Mouse (Mus musculus): ENCODE results near the gene Prickle2. TPM values are rescaled to one million over a fixed set of nuclear protein-coding genes. Genes with fewer than 3 reads are reported as not detected.

The Prickle2 gene
- polyA plus RNA-seq, 1 experiment from 2014 or later: 18.1 TPM

DNA sequence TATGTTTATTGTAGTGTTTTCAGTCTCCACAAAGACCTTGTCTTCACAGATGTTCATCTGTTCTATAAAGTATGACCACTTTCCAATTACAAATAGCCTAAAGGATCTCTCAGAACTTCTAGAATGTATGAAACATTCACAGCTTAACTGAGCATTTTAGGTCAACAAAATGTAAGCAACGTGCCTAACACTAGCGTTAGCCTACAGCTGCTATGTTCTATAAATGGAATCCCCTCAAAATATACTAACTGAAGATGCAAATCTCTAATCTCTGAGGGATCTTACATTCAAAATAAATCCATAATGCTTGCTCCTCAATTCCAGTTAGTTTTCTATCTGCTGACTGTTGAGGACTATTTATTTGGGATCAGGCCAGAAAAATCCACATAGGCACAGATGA is 65.1 kb downstream of the Prickle2 start:
- in situ Hi-C loops (cut with MboI; ENCODE audit: low pct_unique_long_range_greater_than_20kb): no loop called here
- no peak for ATAC-seq

DNA sequence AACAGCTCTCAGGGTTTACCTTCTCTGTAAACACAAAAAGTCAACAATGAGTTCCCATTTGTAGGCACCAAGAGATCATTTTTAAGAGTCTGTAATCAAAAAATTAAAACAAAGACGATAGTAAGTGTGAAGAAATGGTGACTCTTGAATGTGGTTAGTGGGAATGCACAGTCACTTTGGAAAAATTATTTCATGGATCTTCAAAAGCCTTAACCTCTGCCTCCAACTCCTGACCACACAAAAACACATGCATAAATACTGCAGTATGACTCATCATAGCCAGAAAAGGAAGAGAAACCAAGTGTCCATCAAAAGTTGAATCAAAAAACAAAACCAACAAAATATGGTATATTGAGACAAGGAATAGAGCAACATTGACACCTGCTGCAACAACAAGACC is 69.5 kb downstream of the Prickle2 start:
- no peak for ATAC-seq
- H3K27me3 ChIP-seq: no peaks in the 10 kb centered on the region
- no peak for DNase-seq (ENCODE audit: low read depth, low spot score)
- ChIA-PET CTCF (no interaction called here), POLR2A (no interaction called here)
- no peak for TF ChIP-seq CTCF (IDR thresholded peaks at IDR 0.05)
- in situ Hi-C loops (cut with MboI; ENCODE audit: low pct_unique_long_range_greater_than_20kb): no loop called here

More for the DNA sequence above, 65.1 kb downstream of the Prickle2 start:
- DNase-seq (ENCODE audit: low read depth, low spot score): no peak
- TF ChIP-seq CTCF (IDR thresholded peaks at IDR 0.05): no peak
- H3K27me3 ChIP-seq: no peaks in the 10 kb centered on the region
- POLR2A ChIA-PET: interaction anchor here (0.9 kb wide), 1 partner anchor 23 kb away, joined by 3 read pairs; no protein-coding TSS in a partner anchor
- CTCF ChIA-PET: no interaction called here

DNA sequence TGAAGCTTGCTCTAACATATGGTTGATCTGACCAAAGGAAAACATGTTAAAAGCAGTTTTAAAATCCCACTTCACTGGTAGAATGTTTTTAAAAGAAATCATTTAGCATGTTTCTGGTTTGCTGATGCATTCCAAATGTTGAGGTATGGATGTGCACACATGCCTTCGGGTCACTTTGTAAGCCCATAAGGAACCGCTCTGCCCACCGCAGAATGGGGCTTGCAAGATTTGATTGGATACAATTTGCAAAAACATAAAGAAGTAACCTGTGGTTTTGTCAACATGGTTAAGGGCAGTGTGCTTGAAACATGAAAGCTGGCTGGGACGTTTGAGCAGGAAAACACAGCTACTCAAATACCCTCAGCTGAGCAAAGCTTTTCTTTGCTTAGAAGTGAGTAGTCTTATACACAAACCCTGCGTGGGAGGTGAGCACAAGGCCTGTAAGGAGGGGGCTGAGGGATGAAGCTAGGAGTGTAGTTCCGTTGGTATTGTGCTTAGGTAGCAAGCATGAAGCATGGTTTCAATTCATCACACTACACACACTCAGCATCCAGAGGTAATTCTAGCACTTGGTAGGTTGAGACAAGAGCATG is 71.0 kb downstream of the Prickle2 start:
- ChIA-PET POLR2A (no interaction called here), CTCF (interaction anchor here (0.9 kb wide), 1 partner anchor 14 kb away, joined by 3 read pairs; no protein-coding TSS in a partner anchor)
- ATAC-seq (no peak), DNase-seq (ENCODE audit: low read depth, low spot score) (no peak)
- in situ Hi-C loops (cut with MboI; ENCODE audit: low pct_unique_long_range_greater_than_20kb): no loop called here
- no peak for TF ChIP-seq CTCF (IDR thresholded peaks at IDR 0.05)
- H3K27me3 ChIP-seq: no peaks in the 10 kb centered on the region

DNA sequence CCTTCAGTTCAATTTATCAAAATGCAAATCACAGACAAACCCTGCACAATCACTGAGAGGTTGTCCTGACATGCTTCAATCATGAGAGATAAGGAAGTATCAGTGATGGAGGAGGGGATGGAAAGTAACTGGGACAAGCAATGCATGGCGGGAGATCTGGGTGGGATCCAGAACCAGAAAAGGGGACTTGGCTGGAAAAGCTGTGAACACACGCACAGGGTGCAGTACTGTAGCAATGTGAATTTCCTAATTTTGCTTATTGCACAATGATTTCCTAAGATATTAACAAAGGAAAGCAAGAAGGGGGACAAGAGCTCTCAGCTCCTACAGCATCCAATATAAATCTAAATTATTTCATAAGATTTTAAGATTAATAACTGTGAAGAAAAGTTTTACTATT is 75.0 kb downstream of the Prickle2 start:
- CTCF ChIA-PET: no interaction called here
- no peak for DNase-seq (ENCODE audit: low read depth, low spot score)
- in situ Hi-C loops (cut with MboI; ENCODE audit: low pct_unique_long_range_greater_than_20kb): no loop called here
- TF ChIP-seq CTCF (IDR thresholded peaks at IDR 0.05): no peak
- no peaks in the 10 kb centered on the region for H3K27me3 ChIP-seq
- POLR2A ChIA-PET: no interaction called here
- no peak for ATAC-seq

DNA sequence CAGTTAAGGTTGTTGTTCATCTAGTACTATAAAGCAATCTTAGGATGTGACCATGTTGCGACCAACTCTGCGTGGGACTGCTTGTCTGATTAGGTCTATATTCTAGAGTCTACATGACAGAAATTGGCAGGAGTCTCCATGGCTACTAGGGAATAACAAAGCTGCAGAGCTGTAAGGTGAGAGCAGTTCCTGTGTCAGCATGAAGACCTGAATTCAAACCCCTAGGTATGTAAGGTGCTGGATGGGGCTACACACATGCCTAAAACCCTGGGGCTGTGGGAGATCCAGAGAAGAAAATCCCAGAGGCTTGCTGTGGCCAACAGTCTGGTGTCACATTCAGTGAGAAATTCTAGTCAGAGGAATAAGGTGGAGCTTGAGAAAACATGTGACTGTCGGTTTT is 78.2 kb downstream of the Prickle2 start:
- no peaks in the 10 kb centered on the region for H3K27me3 ChIP-seq
- in situ Hi-C loops (cut with MboI; ENCODE audit: low pct_unique_long_range_greater_than_20kb): no loop called here
- ChIA-PET CTCF (interaction anchor here (1.2 kb wide), 1 partner anchor 10 kb away, joined by 4 read pairs; no protein-coding TSS in a partner anchor), POLR2A (no interaction called here)
- TF ChIP-seq CTCF (IDR thresholded peaks at IDR 0.05): no peak
- no peak for DNase-seq (ENCODE audit: low read depth, low spot score)
- ATAC-seq: no peak

DNA sequence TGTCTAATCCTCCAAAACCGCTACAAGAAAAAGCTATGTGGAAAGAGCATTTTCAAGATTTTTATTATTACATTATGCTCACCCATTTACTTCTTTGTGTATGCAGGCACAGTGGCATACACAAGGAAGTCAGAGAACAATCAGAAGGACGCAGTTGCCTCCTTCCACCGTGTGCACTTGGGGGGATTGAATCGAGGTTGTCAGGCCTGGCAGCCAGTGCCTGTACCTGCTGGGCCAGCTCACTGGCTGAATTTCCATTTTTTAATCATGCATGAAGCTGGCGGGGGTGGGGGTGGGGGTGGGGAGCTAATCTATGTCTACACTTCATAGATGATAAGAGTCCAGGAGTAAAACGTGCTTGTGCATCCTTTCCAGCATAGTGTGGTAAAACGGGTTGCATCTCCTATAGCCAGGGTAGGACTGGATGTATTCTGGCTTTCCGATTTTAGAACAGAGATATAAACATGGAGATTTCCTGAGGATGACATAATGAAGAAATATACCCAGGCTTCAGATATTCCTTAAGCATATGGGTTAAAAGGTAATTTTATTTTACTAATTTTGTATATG is 78.8 kb downstream of the Prickle2 start:
- no peaks in the 10 kb centered on the region for H3K27me3 ChIP-seq
- in situ Hi-C loops (cut with MboI; ENCODE audit: low pct_unique_long_range_greater_than_20kb): no loop called here
- DNase-seq (ENCODE audit: low read depth, low spot score): no peak
- TF ChIP-seq CTCF (IDR thresholded peaks at IDR 0.05): no peak
- ChIA-PET CTCF (no interaction called here), POLR2A (no interaction called here)
- ATAC-seq: no peak

DNA sequence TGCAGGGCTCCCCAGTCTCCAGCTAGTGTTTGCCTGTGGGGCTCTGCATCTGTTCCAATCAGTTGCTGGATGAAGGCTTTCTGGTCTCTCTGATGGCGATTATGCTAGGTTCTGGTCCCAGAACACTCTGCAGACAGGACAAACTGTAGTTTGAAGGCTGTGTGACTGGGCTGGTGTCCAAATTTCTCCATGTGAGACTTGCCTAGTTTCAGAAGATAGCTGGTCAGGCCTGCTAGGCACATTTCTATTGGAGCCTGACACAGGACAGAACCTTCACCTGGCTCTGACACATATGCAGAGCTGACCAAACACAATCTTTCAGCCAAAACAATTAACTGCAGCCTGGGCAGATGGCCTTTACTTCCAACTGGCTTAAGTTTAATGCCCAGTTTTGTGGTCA is 80.0 kb downstream of the Prickle2 start:
- no peak for DNase-seq (ENCODE audit: low read depth, low spot score)
- no peaks in the 10 kb centered on the region for H3K27me3 ChIP-seq
- CTCF ChIA-PET: interaction anchor here (0.5 kb wide), 1 partner anchor 102 kb away, joined by 3 read pairs; no protein-coding TSS in a partner anchor
- ATAC-seq: no peak
- in situ Hi-C loops (cut with MboI; ENCODE audit: low pct_unique_long_range_greater_than_20kb): no loop called here
- POLR2A ChIA-PET: no interaction called here
- no peak for TF ChIP-seq CTCF (IDR thresholded peaks at IDR 0.05)

DNA sequence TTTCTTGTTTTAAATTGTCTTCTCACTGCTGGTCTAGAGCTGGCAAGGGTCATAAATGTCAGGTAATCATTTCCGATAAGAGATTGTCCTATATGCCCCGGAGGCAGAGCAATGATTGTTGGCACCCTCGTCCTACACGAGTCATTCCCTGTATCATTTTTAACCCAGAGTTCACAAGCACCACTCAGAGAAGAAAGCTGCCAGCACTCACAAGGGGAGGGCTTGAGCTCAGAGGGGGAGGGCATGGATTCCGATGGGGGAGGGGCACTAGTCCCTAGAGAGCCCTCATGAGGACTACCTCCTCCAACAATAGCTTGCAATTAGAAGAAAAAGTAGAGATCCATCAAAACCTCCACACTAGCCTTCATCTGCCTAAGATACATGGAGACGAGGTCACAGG is 81.6 kb downstream of the Prickle2 start:
- no peak for ATAC-seq
- no peak for TF ChIP-seq CTCF (IDR thresholded peaks at IDR 0.05)

DNA sequence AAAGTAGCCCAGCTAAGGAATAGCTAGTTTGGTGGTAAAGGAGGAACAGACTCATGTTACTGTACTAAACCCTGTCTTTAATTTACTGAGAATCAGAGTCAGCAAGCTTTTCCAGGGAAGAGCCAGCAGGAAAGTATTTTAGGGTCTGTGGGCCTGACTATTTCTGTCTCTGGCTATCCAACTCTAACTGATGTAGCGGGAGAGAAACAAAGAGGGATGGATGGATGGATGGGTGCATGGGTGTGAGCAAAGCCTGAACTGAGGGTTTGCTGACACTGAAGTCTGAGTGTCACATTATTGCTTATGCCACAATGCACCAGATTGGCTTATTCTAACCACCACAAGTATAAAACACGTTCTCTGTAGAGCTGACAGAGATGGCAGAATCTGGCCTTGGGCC is 88.8 kb downstream of the Prickle2 start:
- no peaks in the 10 kb centered on the region for H3K27me3 ChIP-seq
- in situ Hi-C loops (cut with MboI; ENCODE audit: low pct_unique_long_range_greater_than_20kb): no loop called here
- no peak for DNase-seq (ENCODE audit: low read depth, low spot score)
- no peak for ATAC-seq
- POLR2A ChIA-PET: no interaction called here
- no peak for TF ChIP-seq CTCF (IDR thresholded peaks at IDR 0.05)
- CTCF ChIA-PET: interaction anchor here (1.6 kb wide), 1 partner anchor 11 kb away, joined by 4 read pairs; no protein-coding TSS in a partner anchor

More for the DNA sequence above, 81.6 kb downstream of the Prickle2 start:
- H3K27me3 ChIP-seq: no peaks in the 10 kb centered on the region
- ChIA-PET CTCF (interaction anchor here (1.1 to 1.5 kb wide), 4 partner anchors 9 to 104 kb away, joined by 3 to 4 read pairs (median 3); no protein-coding TSS in a partner anchor), POLR2A (interaction anchor here (0.7 kb wide), 1 partner anchor 79 kb away, joined by 4 read pairs; no protein-coding TSS in a partner anchor)
- no peak for DNase-seq (ENCODE audit: low read depth, low spot score)
- in situ Hi-C loops (cut with MboI; ENCODE audit: low pct_unique_long_range_greater_than_20kb): no loop called here

DNA sequence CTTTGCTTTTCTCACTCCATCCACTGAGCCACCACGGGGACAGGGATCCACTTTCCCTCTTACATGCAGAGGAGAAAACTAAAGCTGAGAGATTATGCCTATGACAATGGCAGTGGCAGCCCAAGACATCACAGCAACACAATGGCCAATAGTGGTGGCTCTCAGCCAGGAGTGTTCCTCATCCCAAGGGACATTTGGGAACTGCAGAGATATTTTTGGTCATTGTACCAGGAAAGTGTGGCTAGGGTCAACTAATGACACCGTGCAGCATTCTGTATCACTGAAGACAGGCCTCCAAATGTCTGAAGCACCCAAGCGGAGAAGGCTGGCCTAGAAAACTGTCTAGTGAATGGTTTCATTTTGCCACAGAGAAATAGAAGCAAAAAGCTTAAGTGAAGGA is 91.2 kb downstream of the Prickle2 start:
- no peaks in the 10 kb centered on the region for H3K27me3 ChIP-seq
- TF ChIP-seq CTCF (IDR thresholded peaks at IDR 0.05): no peak
- ATAC-seq: no peak
- CTCF ChIA-PET: interaction anchor here (1.1 to 1.8 kb wide), 5 partner anchors 10 to 136 kb away, joined by 3 to 4 read pairs (median 3); no protein-coding TSS in a partner anchor
- in situ Hi-C loops (cut with MboI; ENCODE audit: low pct_unique_long_range_greater_than_20kb): no loop called here
- DNase-seq (ENCODE audit: low read depth, low spot score): no peak
- POLR2A ChIA-PET: no interaction called here

DNA sequence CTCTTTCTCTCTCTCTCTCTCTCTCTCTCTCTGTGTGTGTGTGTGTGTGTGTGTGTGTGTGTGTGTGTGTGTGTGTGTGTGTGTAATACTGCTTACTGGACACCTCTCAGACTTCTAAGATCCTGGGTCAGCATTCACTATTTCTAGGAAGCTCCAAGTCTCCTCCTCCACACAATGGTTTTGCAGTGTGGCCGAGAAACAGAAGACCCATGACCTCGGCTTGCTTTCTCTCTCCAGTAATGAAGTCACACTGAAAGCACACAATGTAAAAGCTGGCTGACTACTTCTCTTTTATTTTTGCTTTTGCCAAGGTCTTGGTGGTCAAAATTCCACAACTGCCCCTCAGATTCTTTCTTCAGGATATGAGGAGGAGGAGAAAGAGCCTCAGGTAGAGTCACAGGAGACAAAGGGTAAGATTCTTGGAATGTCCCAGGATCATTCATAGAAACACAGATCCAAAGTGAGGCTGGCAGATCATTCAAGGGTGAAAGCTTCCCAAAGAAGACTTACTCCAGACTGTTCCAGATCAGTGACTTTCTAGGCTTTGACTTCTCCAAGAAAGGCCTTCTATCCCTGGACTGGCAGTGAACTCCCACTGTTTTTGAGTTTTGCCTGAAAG is 93.7 kb downstream of the Prickle2 start:
- DNase-seq (ENCODE audit: low read depth, low spot score): peak; percentile 60
- H3K27me3 ChIP-seq: no peaks in the 10 kb centered on the region
- TF ChIP-seq CTCF (IDR thresholded peaks at IDR 0.05): no peak
- CTCF ChIA-PET: interaction anchor here (1.0 to 1.4 kb wide), 3 partner anchors 36 to 133 kb away, joined by 3 read pairs; no protein-coding TSS in a partner anchor
- in situ Hi-C loops (cut with MboI; ENCODE audit: low pct_unique_long_range_greater_than_20kb): no loop called here
- POLR2A ChIA-PET: no interaction called here
- peak; percentile 47 for ATAC-seq

Data from Patski (cell line).